Mouse (Mus musculus): Measurements from ENCODE around the gene Ndufa5. TPM values are rescaled to one million over a fixed set of nuclear protein-coding genes. Genes with fewer than 3 reads are reported as not detected.

Ndufa5 gene
- 100 to 1,000 TPM; 478 to 607 TPM for total RNA-seq (2021)
- long read RNA-seq, experiment 1, transcript Ndufa5-201 (5 exons, 875 nt): major isoform, 506 of 783 reads
- long read RNA-seq, experiment 1, transcript Ndufa5-202 (4 exons, 315 nt): minor isoform, 18 of 783 reads
- long read RNA-seq, experiment 1, partial matches to known transcripts: 248 of 783 reads
- long read RNA-seq, experiment 1, other reads (novel, unspliced or antisense): 10 of 783 reads
- long read RNA-seq, experiment 2, transcript Ndufa5-201 (5 exons, 875 nt): major isoform, 465 of 612 reads
- long read RNA-seq, experiment 2, transcript Ndufa5-202 (4 exons, 315 nt): minor isoform, 20 of 612 reads
- long read RNA-seq, experiment 2, partial matches to known transcripts: 114 of 612 reads
- long read RNA-seq, experiment 2, other reads (novel, unspliced or antisense): 11 of 612 reads

- peak; percentile 93 for DNase-seq
Measured at GRCm38 (mm10) chr6:24527155-24528063, at the start of gene Ndufa5. TSS of gene Ndufa5 (minus strand) at chr6:24528013.

GRCm38 (mm10) chr6:24573319-24573718 is 45.5 kb upstream of the Ndufa5 start:
- DNase-seq: no peak

DNA sequence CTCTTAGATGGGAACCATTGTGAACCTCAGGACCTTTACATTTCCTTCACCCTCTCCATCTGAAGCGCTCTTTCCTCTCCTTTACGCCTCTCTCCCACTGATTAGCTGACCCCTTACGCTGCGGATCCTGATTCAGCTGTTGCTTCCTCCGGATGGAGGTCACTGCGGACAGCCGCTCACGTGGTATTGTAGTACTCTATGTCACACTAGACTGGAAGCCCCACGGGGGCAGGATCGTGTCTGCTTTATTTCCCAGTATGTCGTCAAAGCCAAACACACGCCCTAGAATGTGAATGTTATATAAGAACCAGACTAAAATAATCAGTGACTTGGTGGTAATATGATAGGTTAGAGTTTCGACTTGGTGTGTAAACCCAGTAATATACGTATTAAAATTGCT is 44.6 kb upstream of the Ndufa5 start:
- no peak for DNase-seq

GRCm38 (mm10) chr6:24571126-24571525 is 43.3 kb upstream of the Ndufa5 start:
- no peak for DNase-seq

GRCm38 (mm10) chr6:24570278-24570677 is 42.5 kb upstream of the Ndufa5 start:
- DNase-seq: no peak

- DNase-seq: no peak
Measured at GRCm38 (mm10) chr6:24569711-24570110, 41.9 kb upstream of the Ndufa5 start.

DNA sequence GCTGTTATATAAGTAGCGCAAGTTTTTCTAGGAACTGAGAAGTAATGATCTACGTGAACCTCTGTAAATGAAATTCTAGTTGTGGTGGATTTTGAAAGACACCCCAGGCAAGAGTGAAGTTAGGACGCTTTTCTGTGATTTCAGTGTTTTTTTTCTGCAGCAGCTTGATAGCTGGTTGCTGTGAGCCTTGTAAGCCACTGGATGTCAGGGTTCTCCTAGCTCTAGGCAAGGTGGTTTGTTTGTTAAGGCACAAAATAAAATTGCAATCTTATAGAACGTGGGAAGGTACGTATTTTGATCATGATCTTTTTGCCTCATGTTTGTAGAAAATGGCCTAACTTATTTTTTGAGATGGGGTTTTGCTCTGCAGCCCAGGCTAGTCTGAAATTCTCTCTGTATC is 41.1 kb upstream of the Ndufa5 start:
- DNase-seq: no peak

DNA sequence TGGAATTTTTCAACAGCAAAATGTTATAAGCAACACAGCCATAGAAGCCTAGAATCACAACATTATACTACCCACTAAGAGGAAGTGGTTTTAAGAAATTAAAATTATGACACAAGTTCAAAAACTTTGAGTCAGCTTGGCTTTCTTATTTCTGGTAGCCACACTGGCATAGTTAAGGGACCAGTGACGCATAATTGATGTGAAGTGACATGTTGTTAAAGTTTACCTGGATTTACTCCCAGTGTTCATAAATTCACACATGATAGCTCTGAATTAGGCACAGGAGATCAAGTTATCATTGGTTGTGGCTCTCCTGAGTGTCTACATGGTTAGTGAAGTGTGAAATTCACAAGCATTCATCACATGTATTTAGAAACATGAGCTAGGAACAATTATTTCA is 37.1 kb upstream of the Ndufa5 start:
- DNase-seq: no peak

DNA sequence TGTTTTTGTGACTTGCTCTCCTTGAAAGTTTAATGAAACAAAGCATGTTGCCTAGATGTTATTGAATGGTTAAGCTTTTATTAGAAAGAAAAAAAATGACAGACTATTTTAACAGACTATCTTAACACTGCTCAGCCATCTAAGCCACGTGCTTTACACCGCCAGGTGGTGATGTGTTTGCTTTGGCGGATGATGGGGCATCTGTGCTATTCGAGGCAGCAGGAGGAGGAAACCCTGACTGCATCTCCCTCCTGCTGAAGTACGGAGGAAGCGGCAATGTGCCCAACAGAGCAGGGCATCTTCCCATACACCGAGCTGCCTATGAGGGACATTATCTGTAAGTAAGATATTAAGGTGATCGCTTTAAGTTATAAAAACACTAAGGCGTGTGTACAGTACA is 36.3 kb upstream of the Ndufa5 start:
- no peak for DNase-seq

GRCm38 (mm10) chr6:24555488-24555887 is 27.7 kb upstream of the Ndufa5 start:
- DNase-seq: no peak

GRCm38 (mm10) chr6:24554427-24555086 is 26.7 kb upstream of the Ndufa5 start:
- no peak for DNase-seq

GRCm38 (mm10) chr6:24552046-24552445 is 24.2 kb upstream of the Ndufa5 start:
- DNase-seq: no peak

GRCm38 (mm10) chr6:24549801-24550200 is 22.0 kb upstream of the Ndufa5 start:
- DNase-seq: no peak

- no peak for DNase-seq
Measured at GRCm38 (mm10) chr6:24546716-24547420, 19.1 kb upstream of the Ndufa5 start.

DNA sequence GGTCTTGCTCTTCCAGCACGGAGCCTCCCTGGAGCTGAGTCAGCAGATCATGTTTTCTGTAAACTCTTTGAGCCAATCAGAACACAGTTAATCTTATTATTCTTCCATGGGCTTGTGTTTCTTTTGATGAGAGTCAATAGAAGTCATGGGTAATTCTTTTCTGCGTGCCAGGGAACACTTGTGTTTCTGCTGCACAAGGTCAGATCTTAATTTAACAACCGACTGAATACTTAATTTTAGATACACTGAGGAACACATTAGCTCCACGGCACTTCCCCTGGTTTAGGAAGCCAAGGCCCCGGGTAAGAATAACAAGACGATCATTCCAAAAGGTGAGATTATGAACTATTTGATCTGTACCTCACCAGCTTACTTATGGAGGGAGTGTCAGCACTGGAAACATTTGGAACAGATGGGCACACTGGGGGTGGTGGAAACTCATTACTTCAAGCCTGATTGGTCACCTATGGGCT is 15.3 kb upstream of the Ndufa5 start:
- DNase-seq: no peak

GRCm38 (mm10) chr6:24542393-24542792 is 14.6 kb upstream of the Ndufa5 start:
- DNase-seq: no peak

- no peak for DNase-seq
Measured at GRCm38 (mm10) chr6:24540106-24540505, 12.3 kb upstream of the Ndufa5 start.

DNA sequence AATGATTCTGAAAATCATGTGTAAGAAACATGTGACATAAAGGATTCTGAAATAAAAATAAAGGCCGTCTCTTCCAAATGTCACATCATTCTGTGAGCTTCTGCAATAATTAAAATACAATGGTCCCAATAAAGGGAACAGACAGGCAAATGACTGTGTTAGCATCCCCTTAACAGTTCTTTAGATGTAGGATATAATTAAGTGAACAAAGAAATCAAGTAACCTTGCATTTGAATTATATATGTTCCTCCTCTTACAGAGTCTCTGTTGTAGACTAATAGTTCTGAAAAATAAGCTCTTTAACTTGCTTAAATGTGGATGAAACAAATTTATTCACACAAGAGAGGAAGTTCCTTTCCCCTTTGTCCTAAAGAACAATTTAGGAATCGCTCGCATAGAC is 10.6 kb upstream of the Ndufa5 start:
- DNase-seq: no peak

- no peak for DNase-seq
Measured at GRCm38 (mm10) chr6:24532804-24533203, 5.0 kb upstream of the Ndufa5 start.

- no peak for DNase-seq
Measured at GRCm38 (mm10) chr6:24530711-24531420, 3.1 kb upstream of the Ndufa5 start.

DNA sequence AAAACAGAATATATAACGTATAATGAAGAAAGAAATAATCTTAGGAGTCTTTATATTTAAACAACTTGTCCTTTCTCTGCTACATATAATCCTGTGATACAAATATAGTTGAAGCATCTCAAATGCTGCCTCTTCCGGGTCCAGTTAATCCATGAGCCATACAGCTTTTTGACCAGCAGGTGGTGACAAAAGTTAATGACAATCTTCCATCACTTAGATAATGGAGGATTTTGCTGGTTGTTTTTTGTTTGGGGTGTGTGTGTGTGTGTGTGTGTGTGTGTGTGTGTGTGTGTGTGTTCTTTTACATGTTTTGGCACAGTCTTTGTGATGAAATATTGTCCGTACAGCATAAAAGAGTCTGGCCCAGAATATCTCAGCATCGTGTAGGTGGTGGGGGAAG is 2.4 kb upstream of the Ndufa5 start:
- peak; percentile 51 for DNase-seq

- DNase-seq: no peak
Measured at GRCm38 (mm10) chr6:24528064-24528243, 141 bp upstream of the Ndufa5 start, which contains the start of gene Asb15. TSS of gene Asb15 (plus strand) at chr6:24528144.
